Mouse (Mus musculus) cerebellum, postnatal 14 days (tissue): ENCODE results near the gene Wnk3.

ENCODE experiments used
- DNase-seq, 2 experiments: peaks; one replicate each; pipeline ENCODE4 v3.0.0; 2021; ENCODE audit warnings: mixed read lengths in 2 of 2

Wnk3 gene

DNA sequence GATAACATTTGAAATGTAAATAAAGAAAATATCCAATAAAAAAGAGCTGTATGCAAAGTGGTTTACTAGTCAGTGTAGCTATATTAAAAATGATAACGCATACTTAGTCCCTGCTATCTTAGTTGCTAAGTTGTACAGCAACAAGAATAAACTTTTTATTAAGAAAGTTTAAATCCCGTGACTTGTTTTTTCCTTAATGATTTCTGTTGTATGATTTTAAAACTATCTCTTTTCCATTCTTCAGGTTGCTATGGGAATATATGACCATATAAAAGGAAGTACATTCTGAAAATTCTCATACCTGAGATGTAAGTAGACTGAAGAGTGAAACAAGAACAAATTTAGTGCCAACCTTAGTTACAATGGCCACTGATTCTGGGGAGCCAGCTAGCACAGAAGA, at the start of gene Wnk3:
TSS of gene Wnk3 (plus strand) at position 301 of the 400 bp plus-strand sequence.
- no peak for DNase-seq

DNA sequence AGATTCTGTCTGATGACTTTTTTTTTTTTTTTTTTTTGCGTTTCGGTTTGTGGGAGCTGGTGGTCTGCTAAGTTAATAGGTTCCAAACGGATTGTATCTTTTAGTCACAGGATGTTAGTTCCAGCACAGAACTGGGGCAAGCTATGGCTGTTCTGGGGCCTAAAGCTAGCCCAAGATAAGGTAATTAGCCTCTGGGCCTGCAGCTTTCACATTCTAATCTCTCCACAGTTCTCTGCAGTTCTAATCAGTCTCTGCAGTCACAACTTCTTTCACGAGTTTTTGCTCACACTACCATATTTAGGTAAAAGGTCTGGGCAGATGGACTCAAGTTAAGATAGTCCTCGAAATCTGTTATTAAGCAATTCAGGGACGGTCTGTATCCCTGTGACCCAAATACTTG, 39.5 kb upstream of the Wnk3 start:
- DNase-seq: no peak

DNA sequence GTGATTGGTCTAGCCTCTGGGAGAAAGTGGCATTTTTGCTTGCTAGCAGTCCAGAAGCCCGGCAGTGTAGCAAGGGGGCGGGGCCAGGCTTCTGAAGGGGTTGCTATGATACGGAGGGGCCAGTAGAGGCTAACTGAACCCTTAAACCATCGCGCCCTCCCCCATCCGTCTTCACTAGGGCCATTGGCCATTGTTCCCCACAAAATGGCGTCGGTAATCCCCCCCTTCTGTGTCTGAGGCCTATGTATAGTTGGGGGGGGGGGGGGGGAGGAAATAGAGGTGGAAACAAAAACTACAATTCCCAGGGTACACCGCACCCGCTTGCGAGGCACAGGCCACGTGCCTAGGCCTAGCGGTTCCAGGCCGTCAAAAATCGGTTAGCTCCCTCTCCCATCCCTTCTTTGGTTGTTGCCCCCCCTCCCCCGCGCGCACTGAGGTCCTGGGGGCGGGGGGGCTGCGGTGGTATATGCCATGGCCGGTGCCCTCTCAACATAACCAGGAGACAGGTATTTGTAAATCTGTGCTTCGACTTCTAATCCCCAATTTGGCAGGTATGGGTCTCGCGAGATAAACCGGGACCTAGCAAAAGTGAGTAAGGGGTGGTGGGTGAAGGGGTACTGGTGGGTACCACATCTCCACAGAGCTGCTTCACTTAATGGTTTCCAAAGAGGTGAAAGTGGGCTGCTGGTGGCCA, 29.3 kb upstream of the Wnk3 start:
- peak; percentile 76 to 82 for DNase-seq

DNA sequence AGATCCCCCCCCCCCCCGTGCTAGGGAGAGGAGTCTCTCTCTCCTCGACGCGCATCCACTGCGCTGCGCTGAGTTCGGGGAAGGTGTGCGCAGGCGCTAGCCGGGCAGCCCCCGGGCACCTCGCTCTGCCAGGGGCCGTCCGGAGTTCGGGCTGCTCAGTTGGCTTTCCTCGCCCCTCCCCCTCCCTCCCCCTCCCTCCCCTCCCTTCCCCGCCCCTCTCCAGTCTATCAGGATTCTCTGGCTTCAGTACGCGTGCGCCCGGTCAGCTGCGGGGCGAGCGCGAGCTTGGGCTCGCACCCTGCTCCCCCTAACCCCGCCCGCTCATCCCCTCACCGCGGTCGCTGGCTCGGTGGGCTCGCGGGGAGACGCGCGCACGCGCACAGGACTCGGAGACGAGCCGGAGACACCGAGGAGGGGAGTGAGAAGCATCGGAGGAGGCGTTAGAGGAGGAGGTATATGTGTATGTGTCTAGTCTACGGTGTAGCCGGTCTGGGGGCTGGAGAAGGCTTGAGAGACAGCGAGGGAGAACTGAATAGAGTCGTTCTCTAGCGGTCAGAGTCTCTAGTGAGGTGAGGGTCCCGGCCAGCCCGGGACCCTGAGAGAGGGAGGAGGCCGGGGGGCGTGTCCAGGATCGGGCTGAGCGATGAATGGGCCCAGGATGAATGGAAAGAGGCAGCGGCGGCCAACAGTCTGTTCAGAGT, 28.5 kb upstream of the Wnk3 start:
- peak; percentile 85 to 86 for DNase-seq

DNA sequence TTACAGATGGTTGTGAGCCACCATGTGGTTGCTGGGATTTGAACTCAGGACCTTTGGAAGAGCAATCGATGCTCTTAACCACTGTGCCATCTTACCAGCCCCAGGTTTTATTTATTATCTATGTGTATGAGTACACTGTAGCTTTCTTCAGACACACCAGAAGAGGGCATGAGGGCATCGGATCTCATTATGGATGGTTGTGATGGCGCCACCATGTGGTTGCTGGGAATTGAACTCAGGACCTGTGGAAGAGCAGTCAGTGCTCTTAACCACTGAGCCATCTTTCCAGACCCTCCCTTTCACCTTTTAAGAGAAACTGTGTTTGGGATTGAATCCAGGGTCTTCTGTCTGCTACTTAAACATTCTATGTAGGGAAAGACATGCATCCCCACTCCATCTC, 24.7 kb upstream of the Wnk3 start:
- DNase-seq: peak in 1 of 2 experiments; percentile 14

DNA sequence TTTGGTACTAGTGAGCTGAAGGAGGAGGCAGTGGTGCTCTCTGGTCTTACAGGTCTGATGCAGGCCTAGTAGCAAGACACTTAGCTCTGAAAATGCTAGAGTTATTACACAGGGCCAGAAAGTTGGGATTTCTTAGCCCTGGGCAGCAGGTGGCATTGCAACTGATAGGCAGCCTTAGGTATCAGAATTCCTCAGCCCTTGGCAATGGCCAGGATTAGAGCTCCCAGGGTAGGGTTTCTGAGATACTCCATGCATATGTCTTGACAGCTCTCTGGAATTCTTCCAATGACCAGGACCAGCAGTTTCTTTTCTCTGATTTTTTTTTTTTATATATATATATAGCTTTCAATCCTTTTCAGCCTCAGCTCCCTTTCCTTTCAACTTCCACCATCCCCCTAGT, 100.5 kb downstream of the Wnk3 start:
- DNase-seq: no peak

DNA sequence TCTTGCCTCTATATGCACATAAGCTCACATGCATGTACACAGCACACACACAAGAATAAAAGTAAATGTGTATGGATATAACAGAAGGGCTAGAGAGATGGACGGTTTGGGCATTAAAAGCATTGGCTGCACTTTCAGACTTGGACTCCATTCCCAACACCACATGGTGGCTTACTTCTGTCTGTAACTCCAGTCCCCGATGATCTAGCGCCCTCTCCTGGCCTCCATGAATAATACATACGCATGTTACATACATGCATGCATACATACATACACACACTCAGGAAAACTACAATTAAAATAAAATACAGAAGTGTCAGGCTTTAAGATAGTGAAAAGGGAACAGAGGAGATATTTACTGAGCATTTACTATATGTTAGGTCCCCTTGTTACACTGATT, 115.9 kb downstream of the Wnk3 start:
- DNase-seq: no peak

DNA sequence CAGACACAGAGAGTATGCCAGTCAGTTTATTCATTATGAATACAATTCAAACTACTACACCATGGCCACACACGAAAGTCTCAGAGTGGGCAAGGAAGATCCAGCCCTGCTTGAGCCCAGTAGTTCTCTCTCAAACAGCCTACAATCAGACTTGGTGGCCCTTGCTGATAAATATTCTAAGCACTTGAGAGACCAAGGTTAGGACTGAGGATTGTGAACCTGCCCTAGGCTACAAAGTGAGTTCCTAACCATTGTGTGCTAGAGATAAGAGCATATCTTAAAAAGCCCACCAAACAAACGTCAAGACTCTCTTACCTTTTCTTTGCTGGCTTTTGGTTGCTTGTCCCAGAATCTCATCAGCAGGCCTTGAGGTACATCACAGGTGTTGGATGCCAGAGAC, 135.7 kb downstream of the Wnk3 start:
- no peak for DNase-seq

DNA sequence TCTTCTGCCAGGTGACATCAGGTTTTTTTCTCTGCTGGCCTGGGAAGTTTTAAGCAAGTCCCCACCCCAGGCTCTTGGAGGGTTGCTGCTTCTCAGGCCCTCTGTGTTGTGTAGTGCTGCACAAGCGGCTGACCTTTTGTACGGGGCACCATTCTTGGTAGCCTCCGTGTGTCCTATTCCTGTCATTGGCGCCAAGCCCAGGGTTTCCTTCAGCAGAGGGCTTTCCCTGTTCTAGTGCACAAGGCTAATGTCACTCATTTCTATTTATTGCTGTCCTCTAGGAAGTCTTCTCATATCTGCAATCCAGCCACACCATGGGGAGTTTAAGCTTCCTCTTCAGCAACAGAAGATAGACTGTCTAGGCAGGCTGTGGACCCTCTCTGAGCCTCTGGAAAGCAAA, 139.9 kb downstream of the Wnk3 start:
- DNase-seq: peak; percentile 18 to 49

DNA sequence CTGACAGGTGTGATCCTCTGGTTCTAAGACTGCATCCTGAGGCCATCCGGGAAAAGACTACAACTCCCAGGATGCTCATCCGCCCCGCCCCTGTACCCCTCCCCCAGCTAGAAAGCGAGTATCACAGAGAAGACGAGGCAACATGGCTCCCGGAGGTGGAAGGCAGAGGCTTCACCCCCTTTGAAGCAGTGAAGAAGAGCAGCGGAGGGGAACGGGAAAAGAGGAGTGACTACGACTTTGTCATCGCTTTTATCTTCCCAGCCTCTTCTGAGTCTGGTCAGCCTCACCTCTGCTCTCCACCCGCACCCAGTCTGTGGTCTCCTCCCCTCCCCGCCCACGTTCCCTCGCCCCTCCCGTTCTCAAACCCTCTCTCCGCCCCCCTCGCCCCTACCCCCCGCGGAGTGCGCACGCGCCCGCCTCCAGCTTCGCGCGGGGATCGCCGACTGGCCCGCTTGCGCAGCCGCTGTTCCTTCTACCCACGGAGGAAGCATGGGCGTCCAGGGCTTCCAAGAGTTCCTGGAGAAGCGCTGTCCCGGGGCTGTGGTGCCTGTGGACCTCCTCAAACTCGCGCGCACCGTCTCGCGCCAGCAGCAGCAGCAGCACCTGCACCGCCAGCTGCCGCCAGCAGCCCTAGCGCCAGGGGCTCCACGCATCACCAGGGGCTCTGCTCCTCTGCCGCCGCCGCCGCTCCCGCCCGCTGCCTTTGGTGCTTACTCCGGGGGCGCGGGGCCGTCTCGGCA, 146.1 kb downstream of the Wnk3 start, which contains the start of gene Fam120c:
TSS of gene Fam120c (plus strand) at position 415 of the 740 bp plus-strand sequence.
- peak; percentile 91 to 94 for DNase-seq

DNA sequence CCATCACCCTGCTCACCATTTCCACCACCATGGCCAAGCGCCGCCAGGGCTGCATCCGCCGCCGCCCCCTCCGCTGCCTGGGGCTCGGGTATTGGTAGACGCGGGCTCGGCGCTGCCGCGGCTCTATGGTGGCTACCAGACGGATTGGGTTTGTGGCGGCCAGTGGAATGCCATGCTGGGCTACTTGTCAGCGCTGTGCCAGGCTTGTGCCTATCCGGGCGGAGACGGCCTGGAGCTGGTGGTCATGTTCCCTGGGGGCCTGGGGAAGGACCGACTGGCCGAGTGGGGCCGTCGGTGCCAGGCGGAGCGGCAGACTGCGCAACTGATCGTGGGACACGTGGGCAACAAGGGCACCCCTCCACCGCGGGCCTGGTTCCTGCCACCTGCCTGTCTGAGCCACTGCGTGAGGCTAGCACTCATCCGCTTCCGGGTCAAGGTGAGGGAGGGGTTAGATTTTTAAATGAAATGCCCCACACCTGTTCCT, 146.7 kb downstream of the Wnk3 start:
- peak; percentile 60 to 68 for DNase-seq

DNA sequence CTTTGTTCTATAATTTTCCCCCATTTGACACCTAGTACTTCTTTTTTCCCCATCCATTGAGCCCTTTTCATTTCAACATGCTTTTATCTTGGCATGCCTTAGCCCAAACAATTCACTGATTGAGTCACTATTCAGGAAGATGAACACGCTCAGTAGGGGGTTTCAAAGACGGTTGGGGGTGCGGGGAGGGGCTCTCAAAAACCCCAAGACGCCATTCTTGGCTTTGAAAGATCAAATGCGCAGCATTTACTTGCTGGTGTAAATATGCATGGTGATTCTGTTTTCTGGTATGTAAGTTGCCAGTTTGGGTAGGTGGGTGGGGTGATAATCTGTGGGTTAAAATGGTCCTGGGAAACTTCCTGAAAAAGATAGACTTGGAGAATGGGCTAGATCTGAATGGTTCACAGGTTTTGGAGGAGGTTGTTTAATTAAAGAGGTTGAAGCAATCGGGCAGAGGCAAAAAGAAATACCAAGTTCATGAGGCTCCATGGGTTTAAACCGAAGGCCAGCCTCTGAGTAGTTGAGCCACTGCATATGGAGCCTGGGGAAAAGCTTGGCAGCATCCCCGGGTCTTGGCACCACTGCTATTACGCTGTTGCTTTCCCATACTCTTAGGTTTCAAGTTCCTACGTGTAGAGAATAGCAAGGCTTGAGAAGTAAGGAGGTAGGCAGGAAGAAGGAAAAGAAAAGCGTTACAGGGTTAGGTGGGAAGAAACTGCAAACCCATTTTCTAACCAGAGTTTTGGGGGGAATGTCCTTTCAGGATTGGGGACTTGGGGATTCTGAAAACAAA, 147.7 kb downstream of the Wnk3 start:
- DNase-seq: peak; percentile 42 to 49

DNA sequence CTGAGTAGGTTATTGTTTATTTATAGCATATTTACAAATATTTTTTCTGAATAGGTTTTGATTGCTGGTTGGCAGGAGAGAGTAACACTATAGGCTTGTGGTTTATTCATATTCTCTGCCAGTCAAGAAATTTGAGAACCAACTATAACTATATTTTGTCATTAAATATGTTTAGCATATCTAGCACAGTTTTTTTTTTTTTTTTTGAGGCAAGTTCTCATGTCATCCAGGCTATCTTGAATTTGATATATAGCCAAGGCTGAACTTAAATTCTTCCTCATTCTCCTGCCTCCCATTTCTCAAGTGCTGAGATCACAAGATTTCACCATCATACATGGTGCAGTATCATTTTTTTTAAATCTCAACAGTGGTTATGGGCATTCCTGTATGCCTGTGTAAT, 149.4 kb downstream of the Wnk3 start:
- no peak for DNase-seq

DNA sequence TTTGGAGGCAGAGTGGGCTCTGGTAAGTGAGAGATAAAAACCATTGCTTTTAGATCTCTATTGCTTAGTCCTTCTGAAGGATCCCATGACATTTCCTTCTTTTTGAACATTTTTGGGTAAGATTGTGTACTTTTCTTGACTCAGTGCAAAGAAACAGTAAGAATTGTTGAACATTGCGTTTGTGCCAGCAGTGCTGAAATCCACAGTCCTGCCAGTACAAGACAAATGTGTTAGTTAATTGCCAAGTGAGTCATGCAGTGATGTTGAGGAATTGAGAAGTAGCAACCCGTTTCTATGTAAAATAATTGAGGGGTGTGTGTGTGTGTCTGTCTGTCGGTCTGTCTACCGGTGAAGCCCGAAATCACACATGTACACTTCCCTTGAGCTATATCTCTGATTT, 151.4 kb downstream of the Wnk3 start:
- no peak for DNase-seq
